Mouse (Mus musculus): ENCODE data around the gene Slc2a3. TPM values are rescaled to one million over a fixed set of nuclear protein-coding genes. Genes with fewer than 3 reads are reported as not detected.
A peak's percentile ranks its signal among the peaks of the same experiment; 100 is the strongest.
"Not testable (repeated sequence)": the region's sequence is repeated elsewhere in the genome, so short reads cannot be mapped to it uniquely, and the experiment has no call there.

Gene Slc2a3
- polyA plus RNA-seq, 1 experiment from 2014 or later = 29.2 TPM

- Histone ChIP-seq H3K27ac (ENCODE audit: low read depth, low read length) (no peak overlapping the region), H3K4me2 (replicated peaks; ENCODE audit: low read depth, low read length) (no peak overlapping the region), H3K27me3 (ENCODE audit: control insufficient read depth, insufficient read depth, low read length) (no peaks in the 10 kb centered on the region), H3K36me3 (ENCODE audit: control insufficient read depth, insufficient read depth, low read length) (no peaks in the 10 kb centered on the region), H3K9me3 (ENCODE audit: control insufficient read depth, low read length) (no peaks in the 10 kb centered on the region), H3K4me1 (replicated peaks; ENCODE audit: control insufficient read depth, insufficient read depth, low read length) (no peaks in the 10 kb centered on the region), H3K9ac (ENCODE audit: low read depth, low read length) (no peak overlapping the region), H3K4me3 (ENCODE audit: low read depth, low read length) (no peak overlapping the region)
- WGBS = 89% methylated on average over 11 of the region's 11 CpGs
- no peak for ATAC-seq (ENCODE audit: low FRiP score)
- DNase-seq (ENCODE audit: low spot score) = no peak
Observed at GRCm38 (mm10) chr6:122770760-122771315, 30.6 kb downstream of the Slc2a3 start.

- H3K4me3 ChIP-seq (ENCODE audit: low read depth, low read length) = no peak overlapping the region
- no peak overlapping the region for H3K9ac ChIP-seq (ENCODE audit: low read depth, low read length)
- DNase-seq (ENCODE audit: low spot score) (no peak), ATAC-seq (ENCODE audit: low FRiP score) (0 out of 2 replicates have a peak, but pooled peaks have one; percentile 31)
- 56% methylated on average over 10 of the region's 10 CpGs for WGBS
- no peaks in the 10 kb centered on the region for H3K9me3 ChIP-seq (ENCODE audit: control insufficient read depth, low read length)
- no peaks in the 10 kb centered on the region for H3K4me1 ChIP-seq (replicated peaks; ENCODE audit: control insufficient read depth, insufficient read depth, low read length)
- no peak overlapping the region for H3K27ac ChIP-seq (ENCODE audit: low read depth, low read length)
- no peak overlapping the region for H3K4me2 ChIP-seq (replicated peaks; ENCODE audit: low read depth, low read length)
- no peaks in the 10 kb centered on the region for H3K27me3 ChIP-seq (ENCODE audit: control insufficient read depth, insufficient read depth, low read length)
- no peaks in the 10 kb centered on the region for H3K36me3 ChIP-seq (ENCODE audit: control insufficient read depth, insufficient read depth, low read length)
Observed at GRCm38 (mm10) chr6:122769771-122770759, 31.4 kb downstream of the Slc2a3 start.

- no peak overlapping the region for H3K4me2 ChIP-seq (replicated peaks; ENCODE audit: low read depth, low read length)
- H3K27ac ChIP-seq (ENCODE audit: low read depth, low read length) = no peak overlapping the region
- ATAC-seq (ENCODE audit: low FRiP score) = no peak
- H3K27me3 ChIP-seq (ENCODE audit: control insufficient read depth, insufficient read depth, low read length) = peaks cover 2% of the 10 kb centered on the region; the same call in 1 of the 2 replicates
- DNase-seq (ENCODE audit: low spot score) = no peak
- H3K4me1 ChIP-seq (replicated peaks; ENCODE audit: control insufficient read depth, insufficient read depth, low read length) = no peaks in the 10 kb centered on the region
- H3K36me3 ChIP-seq (ENCODE audit: control insufficient read depth, insufficient read depth, low read length) = no peaks in the 10 kb centered on the region
- H3K4me3 ChIP-seq (ENCODE audit: low read depth, low read length) = no peak overlapping the region
- H3K9me3 ChIP-seq (ENCODE audit: control insufficient read depth, low read length) = no peaks in the 10 kb centered on the region
- WGBS = 76% methylated on average over 5 of the region's 5 CpGs
- H3K9ac ChIP-seq (ENCODE audit: low read depth, low read length) = no peak overlapping the region
Observed at GRCm38 (mm10) chr6:122768256-122768655, 33.2 kb downstream of the Slc2a3 start.

- H3K9ac ChIP-seq (ENCODE audit: low read depth, low read length); H3K4me3 ChIP-seq (ENCODE audit: low read depth, low read length); H3K4me2 ChIP-seq (replicated peaks; ENCODE audit: low read depth, low read length); DNase-seq (ENCODE audit: low spot score); H3K9me3 ChIP-seq (ENCODE audit: control insufficient read depth, low read length); ATAC-seq (ENCODE audit: low FRiP score); H3K4me1 ChIP-seq (replicated peaks; ENCODE audit: control insufficient read depth, insufficient read depth, low read length); H3K27ac ChIP-seq (ENCODE audit: low read depth, low read length); H3K27me3 ChIP-seq (ENCODE audit: control insufficient read depth, insufficient read depth, low read length); H3K36me3 ChIP-seq (ENCODE audit: control insufficient read depth, insufficient read depth, low read length): not testable (repeated sequence)
- WGBS = 60% methylated on average over 3 of the region's 3 CpGs
Observed at GRCm38 (mm10) chr6:122767012-122767411, 34.4 kb downstream of the Slc2a3 start.

GRCm38 (mm10) chr6:122766145-122766968 lies 35.1 kb downstream of the Slc2a3 start:
- H3K9me3 ChIP-seq (ENCODE audit: control insufficient read depth, low read length) = no peaks in the 10 kb centered on the region
- H3K4me2 ChIP-seq (replicated peaks; ENCODE audit: low read depth, low read length) = no peak overlapping the region
- H3K36me3 ChIP-seq (ENCODE audit: control insufficient read depth, insufficient read depth, low read length) = no peaks in the 10 kb centered on the region
- ATAC-seq (ENCODE audit: low FRiP score) = no peak
- no peak overlapping the region for H3K9ac ChIP-seq (ENCODE audit: low read depth, low read length)
- peak; percentile 6 for DNase-seq (ENCODE audit: low spot score)
- 22% methylated on average over 5 of the region's 5 CpGs for WGBS
- H3K27ac ChIP-seq (ENCODE audit: low read depth, low read length) = no peak overlapping the region
- H3K4me1 ChIP-seq (replicated peaks; ENCODE audit: control insufficient read depth, insufficient read depth, low read length) = no peaks in the 10 kb centered on the region
- no peak overlapping the region for H3K4me3 ChIP-seq (ENCODE audit: low read depth, low read length)
- H3K27me3 ChIP-seq (ENCODE audit: control insufficient read depth, insufficient read depth, low read length) = peaks cover 2% of the 10 kb centered on the region; the same call in 1 of the 2 replicates

GRCm38 (mm10) chr6:122765298-122765956 lies 36.0 kb downstream of the Slc2a3 start:
- peak overlapping the region; percentile 39 for H3K4me3 ChIP-seq (ENCODE audit: low read depth, low read length)
- ATAC-seq (ENCODE audit: low FRiP score) (no peak; the same call in 1 of the 2 replicates), DNase-seq (ENCODE audit: low spot score) (peak; percentile 5)
- H3K27ac ChIP-seq (ENCODE audit: low read depth, low read length) = no peak overlapping the region
- no peaks in the 10 kb centered on the region for H3K4me1 ChIP-seq (replicated peaks; ENCODE audit: control insufficient read depth, insufficient read depth, low read length)
- H3K4me2 ChIP-seq (replicated peaks; ENCODE audit: low read depth, low read length) = peak overlapping the region; percentile 65
- no peaks in the 10 kb centered on the region for H3K36me3 ChIP-seq (ENCODE audit: control insufficient read depth, insufficient read depth, low read length)
- no peaks in the 10 kb centered on the region for H3K9me3 ChIP-seq (ENCODE audit: control insufficient read depth, low read length)
- peak overlapping the region; percentile 53 for H3K9ac ChIP-seq (ENCODE audit: low read depth, low read length)
- 5% methylated on average over 9 of the region's 9 CpGs for WGBS
- H3K27me3 ChIP-seq (ENCODE audit: control insufficient read depth, insufficient read depth, low read length) = peaks cover 2% of the 10 kb centered on the region; the same call in 1 of the 2 replicates

- no peaks in the 10 kb centered on the region for H3K9me3 ChIP-seq (ENCODE audit: control insufficient read depth, low read length)
- H3K4me3 ChIP-seq (ENCODE audit: low read depth, low read length) = peak overlapping the region; percentile 39
- peak overlapping the region; percentile 53 for H3K9ac ChIP-seq (ENCODE audit: low read depth, low read length)
- no peaks in the 10 kb centered on the region for H3K4me1 ChIP-seq (replicated peaks; ENCODE audit: control insufficient read depth, insufficient read depth, low read length)
- ATAC-seq (ENCODE audit: low FRiP score) (peak; percentile 85), DNase-seq (ENCODE audit: low spot score) (peak; percentile 78)
- H3K27me3 ChIP-seq (ENCODE audit: control insufficient read depth, insufficient read depth, low read length) = peaks cover 2% of the 10 kb centered on the region; the same call in 1 of the 2 replicates
- H3K27ac ChIP-seq (ENCODE audit: low read depth, low read length) = 0 out of 2 replicates have a peak overlapping the region, but pooled peaks have one; percentile 30
- under 1% methylated on average over 56 of the region's 56 CpGs for WGBS
- peak overlapping the region; percentile 65 for H3K4me2 ChIP-seq (replicated peaks; ENCODE audit: low read depth, low read length)
- H3K36me3 ChIP-seq (ENCODE audit: control insufficient read depth, insufficient read depth, low read length) = no peaks in the 10 kb centered on the region
Observed at GRCm38 (mm10) chr6:122764446-122765297, 36.8 kb downstream of the Slc2a3 start.

All from hindbrain, embryonic 11.5 days (tissue).